Mouse (Mus musculus) lung, embryonic 16.5 days (tissue): ENCODE measurements around the gene Ret. TPM values are rescaled to one million over a fixed set of nuclear protein-coding genes. Genes with fewer than 3 reads are reported as not detected.

Experiments used
- ATAC-seq: fragments of 200-750 bp; cut with Nextera tagmentation; 2 replicates; pipeline ENCODE4 v1.8.0; 2017; ENCODE audit warnings: low read depth, mild to moderate bottlenecking, moderate library complexity
- H3K27ac ChIP-seq: fragments of 300-500 bp; sonication (generic); 2 replicates; pipeline ENCODE4 v1.5.1; 2014; ENCODE audit warnings: mild to moderate bottlenecking, control low read depth, low read length
- H3K27me3 ChIP-seq: fragments of 300-500 bp; sonication (generic); 2 replicates; pipeline ENCODE4 v1.6.1; 2014; ENCODE audit warnings: low read depth, low read length, mixed read lengths; ENCODE audit not compliant: control insufficient read depth, insufficient read depth
- H3K36me3 ChIP-seq: fragments of 300-500 bp; sonication (generic); 2 replicates; pipeline ENCODE4 v1.6.1; 2014; ENCODE audit warnings: low read length; ENCODE audit not compliant: control insufficient read depth, insufficient read depth
- H3K4me1 ChIP-seq: fragments of 300-500 bp; sonication (generic); replicated peaks from 2 replicates; pipeline ENCODE4 v1.6.1; 2014; ENCODE audit warnings: low read length, mixed read lengths; ENCODE audit not compliant: control insufficient read depth, insufficient read depth
- H3K4me2 ChIP-seq: fragments of 300-500 bp; sonication (generic); 2 replicates; pipeline ENCODE4 v1.6.1; 2014; ENCODE audit warnings: low read depth, low read length, control low read depth
- H3K4me3 ChIP-seq: fragments of 300-500 bp; sonication (generic); 2 replicates; pipeline ENCODE4 v1.5.1; 2014; ENCODE audit warnings: mild to moderate bottlenecking, low read length, control low read depth
- H3K9ac ChIP-seq: fragments of 300-500 bp; sonication (generic); 2 replicates; pipeline ENCODE4 v1.6.1; 2014; ENCODE audit warnings: low read length, control low read depth
- H3K9me3 ChIP-seq: fragments of 300-500 bp; sonication (generic); 2 replicates; pipeline ENCODE4 v1.6.1; 2016; ENCODE audit warnings: low read length; ENCODE audit not compliant: control insufficient read depth
- WGBS: fragments of 180-500 bp; shearing (Covaris S2); extraction: QIAGEN DNeasy Blood & Tissue Kit; methylation state at CpG from one replicate; pipeline ENCODE4 v1.1.7; 2014; 5-methylcytosine and 5-hydroxymethylcytosine counted together
- polyA plus RNA-seq: library from polyadenylated mRNA; unstranded; fragments of >200 nt; fragmentation: Nextera tagmentation; extraction: Ambion mirVana; gene quantifications from 2 replicates; pipeline ENCODE4 v1.2.1, GENCODE M21; 2015

Ret gene
- 1.0 and 1.6 TPM in 2 replicates for polyA plus RNA-seq

DNA sequence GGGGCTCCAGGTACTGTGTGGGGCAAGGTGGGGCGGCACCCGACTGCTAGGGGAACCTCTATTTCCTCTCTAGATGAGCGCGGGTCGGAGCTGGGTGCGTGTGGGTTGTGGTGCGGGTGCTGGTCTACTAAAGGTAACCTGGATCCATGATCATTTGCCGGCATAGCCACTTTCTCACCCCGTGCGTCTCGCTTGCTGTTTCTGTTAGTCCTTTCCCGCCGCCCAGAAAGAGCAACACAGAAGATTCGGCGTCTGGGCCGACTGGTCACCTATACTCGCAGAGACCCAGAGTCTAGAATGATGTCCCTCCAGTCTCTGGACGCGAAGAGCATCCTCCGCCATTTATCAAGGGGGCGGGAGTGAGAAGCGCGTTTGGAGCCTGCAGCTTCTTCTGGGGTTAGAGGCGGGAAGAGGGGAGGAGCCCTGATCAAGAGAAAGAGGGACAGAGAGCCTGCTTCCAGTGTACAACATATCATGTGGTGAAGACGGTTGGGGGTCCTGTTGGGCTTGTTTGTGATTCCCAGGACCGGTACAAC is at the start of gene Ret:
Ret (minus strand) TSS at position 279 of the 536 bp plus-strand sequence.
- Histone ChIP-seq H3K4me2 (peak within 1 kb of the TSS; percentile 100), H3K27ac (no peak within 1 kb of the TSS), H3K9ac (peak within 1 kb of the TSS; percentile 46), H3K4me1 (peaks cover 13% of the 10 kb centered on the region; the same call in 1 of the 2 replicates), H3K36me3 (no peaks in the 10 kb centered on the region), H3K27me3 (peaks cover 56% of the 10 kb centered on the region), H3K4me3 (peak within 1 kb of the TSS; percentile 64), H3K9me3 (no peaks in the 10 kb centered on the region)
- WGBS = under 1% methylated on average over 26 of the region's 26 CpGs
- ATAC-seq = no peak

GRCm38 (mm10) chr6:118247161-118247560 is 49.6 kb upstream of the Ret start:
- H3K9me3 ChIP-seq = no peaks in the 10 kb centered on the region
- no peak for ATAC-seq
- 82% methylated on average over 6 of the region's 6 CpGs for WGBS
- no peak overlapping the region for H3K27ac ChIP-seq
- H3K36me3 ChIP-seq = no peaks in the 10 kb centered on the region
- no peaks in the 10 kb centered on the region for H3K4me1 ChIP-seq
- no peaks in the 10 kb centered on the region for H3K27me3 ChIP-seq
- no peak overlapping the region for H3K4me2 ChIP-seq
- H3K9ac ChIP-seq = no peak overlapping the region
- H3K4me3 ChIP-seq = no peak overlapping the region

DNA sequence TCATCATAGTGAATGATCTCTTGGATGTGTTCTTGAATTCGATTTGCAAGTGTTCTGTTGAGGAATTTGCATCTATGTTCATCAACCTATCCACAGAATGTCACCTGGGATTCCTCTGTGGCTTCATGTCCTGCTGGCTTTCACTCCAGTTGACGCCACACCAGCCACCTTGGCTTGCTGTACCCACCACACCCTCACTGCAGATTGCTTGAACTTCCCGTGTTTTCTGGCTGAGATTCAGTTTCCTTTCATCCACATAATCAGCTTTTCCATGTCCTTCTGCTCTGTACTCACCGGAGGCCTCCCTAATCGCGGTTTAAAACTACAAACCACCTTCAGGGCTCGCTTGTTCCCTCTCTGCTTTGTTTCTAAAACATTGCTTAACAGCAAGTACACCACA is 46.6 kb upstream of the Ret start:
- H3K9ac ChIP-seq = no peak overlapping the region
- 67% methylated on average over 7 of the region's 7 CpGs for WGBS
- no peak overlapping the region for H3K4me2 ChIP-seq
- no peaks in the 10 kb centered on the region for H3K9me3 ChIP-seq
- no peak overlapping the region for H3K27ac ChIP-seq
- no peaks in the 10 kb centered on the region for H3K27me3 ChIP-seq
- ATAC-seq = no peak
- H3K4me3 ChIP-seq = no peak overlapping the region
- H3K36me3 ChIP-seq = no peaks in the 10 kb centered on the region
- H3K4me1 ChIP-seq = no peaks in the 10 kb centered on the region

GRCm38 (mm10) chr6:118242941-118243340 is 45.4 kb upstream of the Ret start:
- no peak overlapping the region for H3K9ac ChIP-seq
- no peak for ATAC-seq
- H3K4me2 ChIP-seq = no peak overlapping the region
- 76% methylated on average over 5 of the region's 5 CpGs for WGBS
- no peaks in the 10 kb centered on the region for H3K9me3 ChIP-seq
- H3K27ac ChIP-seq = no peak overlapping the region
- H3K27me3 ChIP-seq = no peaks in the 10 kb centered on the region
- no peaks in the 10 kb centered on the region for H3K4me1 ChIP-seq
- no peak overlapping the region for H3K4me3 ChIP-seq
- H3K36me3 ChIP-seq = no peaks in the 10 kb centered on the region

GRCm38 (mm10) chr6:118226072-118226471 is 28.6 kb upstream of the Ret start:
- no peak overlapping the region for H3K4me3 ChIP-seq
- ATAC-seq = no peak
- H3K36me3 ChIP-seq = no peaks in the 10 kb centered on the region
- H3K27me3 ChIP-seq = no peaks in the 10 kb centered on the region
- no peak overlapping the region for H3K4me2 ChIP-seq
- H3K9ac ChIP-seq = no peak overlapping the region
- no peaks in the 10 kb centered on the region for H3K4me1 ChIP-seq
- no peaks in the 10 kb centered on the region for H3K9me3 ChIP-seq
- 23% methylated on average over 3 of the region's 3 CpGs for WGBS
- no peak overlapping the region for H3K27ac ChIP-seq

DNA sequence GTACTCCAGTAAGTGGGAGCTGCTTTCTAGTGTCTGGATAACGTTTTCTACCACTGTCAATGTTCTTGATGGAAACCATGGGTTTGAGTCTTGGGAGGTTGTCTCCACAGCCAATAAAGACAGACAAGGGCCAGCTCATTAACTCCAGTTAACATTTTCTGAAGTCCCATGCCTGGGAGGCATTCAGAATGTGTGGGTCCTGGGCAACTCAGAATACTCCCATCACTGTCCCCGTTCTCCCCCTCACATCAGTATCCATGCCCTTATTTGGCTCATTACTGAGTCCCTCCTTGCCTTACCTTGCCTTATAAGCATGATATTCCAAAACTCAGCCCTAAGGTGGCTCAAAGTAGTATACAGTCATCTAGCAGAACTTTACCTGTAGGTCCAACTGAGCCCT is 25.0 kb upstream of the Ret start:
- WGBS = 58% methylated on average over 2 of the region's 2 CpGs
- no peak for ATAC-seq
- H3K27me3 ChIP-seq = no peaks in the 10 kb centered on the region; the same call in 1 of the 2 replicates
- no peaks in the 10 kb centered on the region for H3K4me1 ChIP-seq
- no peaks in the 10 kb centered on the region for H3K36me3 ChIP-seq
- no peak overlapping the region for H3K27ac ChIP-seq
- H3K9ac ChIP-seq = no peak overlapping the region
- H3K4me3 ChIP-seq = no peak overlapping the region
- no peaks in the 10 kb centered on the region for H3K9me3 ChIP-seq
- no peak overlapping the region for H3K4me2 ChIP-seq

GRCm38 (mm10) chr6:118215676-118216075 is 18.2 kb upstream of the Ret start:
- Histone ChIP-seq H3K9ac (no peak overlapping the region), H3K4me1 (no peaks in the 10 kb centered on the region), H3K4me2 (no peak overlapping the region), H3K36me3 (no peaks in the 10 kb centered on the region), H3K9me3 (no peaks in the 10 kb centered on the region), H3K27ac (no peak overlapping the region), H3K27me3 (no peaks in the 10 kb centered on the region; the same call in 1 of the 2 replicates), H3K4me3 (no peak overlapping the region)
- WGBS = 83% methylated on average over 9 of the region's 9 CpGs
- ATAC-seq = no peak

GRCm38 (mm10) chr6:118208326-118208725 is 10.8 kb upstream of the Ret start:
- Histone ChIP-seq H3K36me3 (no peaks in the 10 kb centered on the region), H3K4me3 (no peak overlapping the region), H3K9ac (no peak overlapping the region), H3K27ac (no peak overlapping the region), H3K9me3 (no peaks in the 10 kb centered on the region), H3K4me2 (no peak overlapping the region), H3K27me3 (no peaks in the 10 kb centered on the region), H3K4me1 (no peaks in the 10 kb centered on the region)
- no peak for ATAC-seq
- WGBS = 86% methylated on average over 8 of the region's 8 CpGs

DNA sequence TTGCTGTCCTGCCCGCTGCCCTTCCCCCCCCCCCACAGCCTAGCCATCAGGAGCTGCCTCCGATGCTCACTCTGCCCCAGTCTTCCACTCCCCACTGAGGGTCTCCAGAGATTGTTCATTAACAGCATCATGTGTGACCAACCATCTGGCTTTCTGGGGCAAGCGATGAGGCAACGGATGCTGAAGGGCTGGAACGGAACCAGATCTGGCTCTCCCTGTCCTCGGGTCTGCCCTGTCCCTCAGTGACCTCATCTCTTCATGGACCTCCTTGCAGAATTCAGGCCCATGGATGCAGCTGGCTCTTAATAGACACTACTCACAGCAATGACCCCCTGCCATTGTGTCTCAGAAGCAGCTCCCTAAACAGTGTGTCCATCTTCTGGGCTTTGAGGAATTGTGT is 8.9 kb upstream of the Ret start:
- H3K4me3 ChIP-seq = no peak overlapping the region
- H3K4me2 ChIP-seq = no peak overlapping the region
- no peaks in the 10 kb centered on the region for H3K9me3 ChIP-seq
- no peaks in the 10 kb centered on the region for H3K4me1 ChIP-seq
- WGBS = 81% methylated on average over 6 of the region's 6 CpGs
- ATAC-seq = no peak
- H3K27ac ChIP-seq = no peak overlapping the region
- no peaks in the 10 kb centered on the region for H3K27me3 ChIP-seq
- H3K36me3 ChIP-seq = no peaks in the 10 kb centered on the region
- no peak overlapping the region for H3K9ac ChIP-seq
